8 mouse cellular contexts compared by ENCODE assay signal in genomic region chr4:33032045-33032444, GRCm38 (mm10). TPM values are rescaled to one million over a fixed set of nuclear protein-coding genes. Genes with fewer than 3 reads are reported as not detected.
DNase-seq lines count a peak whose midpoint lies in the region; ATAC-seq and TF ChIP-seq lines count a peak whose summit lies in the region.

No protein-coding gene starts in this region.

- ATAC-seq in kidney, postnatal 0 days (replicated peaks; ENCODE audit: low FRiP score, low read depth), result no peak
- ATAC-seq in hindbrain, postnatal 0 days, result no peak
- ATAC-seq in neural tube, embryonic 12.5 days (ENCODE audit: low FRiP score, low read depth), result no peak

- no peaks in the 10 kb centered on the region for H3K36me3 ChIP-seq in kidney, postnatal 0 days (ENCODE audit: insufficient read depth, low read length)
- no peaks in the 10 kb centered on the region for H3K36me3 ChIP-seq in hindbrain, postnatal 0 days (ENCODE audit: insufficient read depth, low read length)
- H3K36me3 ChIP-seq in neural tube, embryonic 12.5 days, result peaks cover 17% of the 10 kb centered on the region; the same call in 1 of the 2 replicates

- H3K27ac ChIP-seq in kidney, postnatal 0 days, result peak overlapping the region; percentile 93; the same call in 1 of the 2 replicates
- H3K27ac ChIP-seq in hindbrain, postnatal 0 days, result peak overlapping the region; percentile 98; the same call in 1 of the 2 replicates
- 0 out of 2 replicates have a peak overlapping the region, but pooled peaks have one; percentile 94 for H3K27ac ChIP-seq in neural tube, embryonic 12.5 days

- WGBS in kidney, postnatal 0 days, result 9% methylated on average over 4 of the region's 4 CpGs
- WGBS in hindbrain, postnatal 0 days, result 4% methylated on average over 4 of the region's 4 CpGs
- 9% methylated on average over 4 of the region's 4 CpGs for WGBS in neural tube, embryonic 12.5 days

- peak overlapping the region; percentile 65 for H3K4me2 ChIP-seq in kidney, postnatal 0 days (ENCODE audit: low read length)
- H3K4me2 ChIP-seq in hindbrain, postnatal 0 days (ENCODE audit: low read depth, low read length), result peak overlapping the region; percentile 55
- peak overlapping the region; percentile 66 for H3K4me2 ChIP-seq in neural tube, embryonic 12.5 days (replicated peaks)

- no peaks in the 10 kb centered on the region for H3K9me3 ChIP-seq in kidney, postnatal 0 days (replicated peaks; ENCODE audit: low read length)
- no peaks in the 10 kb centered on the region for H3K9me3 ChIP-seq in hindbrain, postnatal 0 days (ENCODE audit: low read length)
- H3K9me3 ChIP-seq in neural tube, embryonic 12.5 days, result no peaks in the 10 kb centered on the region

- peak overlapping the region; percentile 93 for H3K9ac ChIP-seq in kidney, postnatal 0 days (ENCODE audit: low read depth, low read length)
- H3K9ac ChIP-seq in hindbrain, postnatal 0 days (replicated peaks; ENCODE audit: low read length), result peak overlapping the region; percentile 89
- H3K9ac ChIP-seq in neural tube, embryonic 12.5 days, result peak overlapping the region; percentile 99

- TF ChIP-seq CTCF in kidney, postnatal 0 days (IDR thresholded peaks at IDR 0.05; ENCODE audit: low read depth), result no peak
- TF ChIP-seq CTCF in hindbrain, postnatal 0 days (IDR thresholded peaks at IDR 0.05; ENCODE audit: low read depth), result no peak

- H3K27me3 ChIP-seq in kidney, postnatal 0 days (ENCODE audit: insufficient read depth, low read length), result no peaks in the 10 kb centered on the region
- no peaks in the 10 kb centered on the region for H3K27me3 ChIP-seq in hindbrain, postnatal 0 days (ENCODE audit: insufficient read depth, low read length)
- no peaks in the 10 kb centered on the region for H3K27me3 ChIP-seq in neural tube, embryonic 12.5 days (replicated peaks)

- H3K4me1 ChIP-seq in kidney, postnatal 0 days (replicated peaks; ENCODE audit: insufficient read depth, low read length), result peaks cover 9% of the 10 kb centered on the region; the same call in 1 of the 2 replicates
- H3K4me1 ChIP-seq in hindbrain, postnatal 0 days (ENCODE audit: insufficient read depth, low read length), result peaks cover 8% of the 10 kb centered on the region
- peaks cover 10% of the 10 kb centered on the region; the same call in 1 of the 2 replicates for H3K4me1 ChIP-seq in neural tube, embryonic 12.5 days

- H3K4me3 ChIP-seq in kidney, postnatal 0 days (replicated peaks; ENCODE audit: low read depth, low read length), result peak overlapping the region; percentile 83
- peak overlapping the region; percentile 74 for H3K4me3 ChIP-seq in hindbrain, postnatal 0 days (ENCODE audit: low read length)
- peak overlapping the region; percentile 82 for H3K4me3 ChIP-seq in neural tube, embryonic 12.5 days

- DNase-seq in kidney, postnatal 0 days (ENCODE audit: low spot score), result peak; percentile 8
- DNase-seq in kidney, adult 18-20 months, result no peak
- DNase-seq in c-Kit-positive CD71-positive TER-119-negative erythroid progenitor cells, embryonic 14.5 days (ENCODE audit: low read depth), result peak; percentile 15
- no peak for DNase-seq in hindbrain, postnatal 0 days (ENCODE audit: low spot score)
- DNase-seq in layer of hippocampus, postnatal 36 days, result no peak
- DNase-seq in thymus, postnatal 10 days (ENCODE audit: low spot score in 2 of 2), result no peak
- no peak for DNase-seq in cerebellum, adult 11-12 months

RNA-seq across cellular contexts. Expression of gene Ube2j1, which starts 0.8 kb away (rescaled TPM):
- 39.6 and 44.7 TPM in 2 replicates for polyA plus RNA-seq in kidney, postnatal 0 days (2015; fragmentation: Nextera tagmentation; extraction: Ambion mirVana)
- 104 TPM in 2 replicates for total RNA-seq in hindbrain, postnatal 0 days (2014; rRNA removed)
- 67.5 and 71.5 TPM in 2 replicates for polyA plus RNA-seq in hindbrain, postnatal 0 days (2015; fragmentation: Nextera tagmentation; extraction: Ambion mirVana)
- 55.9 and 60.8 TPM in 2 replicates for polyA plus RNA-seq in neural tube, embryonic 12.5 days (2016; fragmentation: Nextera tagmentation; extraction: Ambion mirVana)
- total RNA-seq in layer of hippocampus, postnatal 36 days (2021), result 100 to 1,000 TPM in 1 of 2 experiments, 10 to 100 TPM in 1; 98.5 to 104 TPM

RNA-seq across cellular contexts. Expression of gene Gabrr2, which starts 30.8 kb away (rescaled TPM):
- 0.20 TPM in 1 of 2 replicates, not detected in the other for polyA plus RNA-seq in kidney, postnatal 0 days (2015; fragmentation: Nextera tagmentation; extraction: Ambion mirVana)
- total RNA-seq in hindbrain, postnatal 0 days (2014; rRNA removed), result 0.37 and 5.0 TPM in 2 replicates
- polyA plus RNA-seq in hindbrain, postnatal 0 days (2015; fragmentation: Nextera tagmentation; extraction: Ambion mirVana), result 0.18 and 0.25 TPM in 2 replicates
- polyA plus RNA-seq in neural tube, embryonic 12.5 days (2016; fragmentation: Nextera tagmentation; extraction: Ambion mirVana), result 0.37 and 0.87 TPM in 2 replicates
- under 1 TPM; 0.85 to 0.96 TPM for total RNA-seq in layer of hippocampus, postnatal 36 days (2021)

RNA-seq across cellular contexts. Expression of gene Rragd, which starts 49.2 kb away (rescaled TPM):
- 24.0 and 26.8 TPM in 2 replicates for polyA plus RNA-seq in kidney, postnatal 0 days (2015; fragmentation: Nextera tagmentation; extraction: Ambion mirVana)
- 37.1 and 37.5 TPM in 2 replicates for total RNA-seq in hindbrain, postnatal 0 days (2014; rRNA removed)
- polyA plus RNA-seq in hindbrain, postnatal 0 days (2015; fragmentation: Nextera tagmentation; extraction: Ambion mirVana), result 26.1 and 29.3 TPM in 2 replicates
- 41.0 and 42.8 TPM in 2 replicates for polyA plus RNA-seq in neural tube, embryonic 12.5 days (2016; fragmentation: Nextera tagmentation; extraction: Ambion mirVana)
- total RNA-seq in layer of hippocampus, postnatal 36 days (2021), result 10 to 100 TPM; 59.8 to 65.4 TPM

Comparison
In these comparisons a context has a peak if more than half of its experiments do, and no peak if none do; other contexts are left out.
1. DNase-seq: peak in kidney, postnatal 0 days (single experiment) and c-Kit-positive CD71-positive TER-119-negative erythroid progenitor cells, embryonic 14.5 days (single experiment); none in kidney, adult 18-20 months (single experiment), hindbrain, postnatal 0 days (single experiment), layer of hippocampus, postnatal 36 days (0 of 2), thymus, postnatal 10 days (0 of 2) and cerebellum, adult 11-12 months (single experiment).
2. Peak in every context shown above with its lines, with median percentiles within 50 percentile points of each other: H3K27ac ChIP-seq, H3K4me2 ChIP-seq, H3K4me3 ChIP-seq and H3K9ac ChIP-seq.